Mouse (Mus musculus) liver, embryonic 15.5 days (tissue): ENCODE results near the gene Depdc5. TPM values are rescaled to one million over a fixed set of nuclear protein-coding genes. Genes with fewer than 3 reads are reported as not detected.

ENCODE experiments used
- polyA plus RNA-seq: library from polyadenylated mRNA; unstranded; fragments of >200 nt; fragmentation: Nextera tagmentation; extraction: Ambion mirVana; gene quantifications from 2 replicates; pipeline ENCODE4 v1.2.1, GENCODE M21; 2015

Depdc5 gene
- polyA plus RNA-seq, 1 experiment from 2014 or later, result 6.4 TPM

Other genes starting within 250 kb of the Depdc5 start
- 32.7 and 36.6 TPM in 2 replicates for gene Pisd, start 78.1 kb upstream of the Depdc5 start, polyA plus RNA-seq
- not detected in 2 replicates for gene Gm20671, start 36.6 kb upstream of the Depdc5 start, polyA plus RNA-seq
- 6.8 and 7.2 TPM in 2 replicates for gene Prr14l, start 9.4 kb upstream of the Depdc5 start, polyA plus RNA-seq
- gene Ywhah, start 155.1 kb downstream of the Depdc5 start, polyA plus RNA-seq, result 195 and 201 TPM in 2 replicates
- 0.06 and 0.08 TPM in 2 replicates for gene Slc5a1, start 240.5 kb downstream of the Depdc5 start, polyA plus RNA-seq